Mouse (Mus musculus): ENCODE measurements around the gene Eif4a1. TPM values are rescaled to one million over a fixed set of nuclear protein-coding genes. Genes with fewer than 3 reads are reported as not detected.
A peak's percentile ranks its signal among the peaks of the same experiment; 100 is the strongest.

The Eif4a1 gene
- total and polyA plus RNA-seq, 3 experiments = 1,622 to 2,161 (median 1,728) TPM

DNA sequence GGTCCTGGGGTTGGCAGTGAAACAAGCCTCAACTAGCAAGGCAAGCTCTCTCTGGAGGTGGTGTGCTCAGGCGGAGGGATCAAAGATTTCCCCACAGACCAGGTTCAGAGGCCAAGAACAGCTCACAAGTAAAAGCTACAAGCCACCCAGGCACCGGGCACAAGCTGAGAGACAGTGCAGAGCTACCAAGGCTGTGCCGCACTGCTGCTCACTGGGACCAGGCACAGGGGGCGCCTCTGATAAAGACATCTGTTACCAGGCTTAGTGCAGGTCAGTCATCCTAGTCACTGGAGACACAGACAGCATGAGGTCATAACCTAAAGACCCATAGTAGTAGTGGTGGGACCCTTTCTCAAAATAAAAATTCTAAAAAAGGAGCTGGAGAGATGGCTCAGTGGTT, 44.7 kb upstream of the Eif4a1 start:
- DNase-seq (ENCODE audit: extremely low read depth) = no peak
- H3K36me3 ChIP-seq (replicated peaks in 1 of 2; ENCODE audit: control insufficient read depth in 1 of 2, insufficient read depth in 1 of 2, low read length in 1 of 2) = no peaks in the 10 kb centered on the region
- TF ChIP-seq RAD21 (IDR thresholded peaks at IDR 0.05; ENCODE audit: low read depth, low read length) = no peak
- TF ChIP-seq POLR2AphosphoS2 (IDR thresholded peaks at IDR 0.05; ENCODE audit: low read depth, low read length) = no peak
- TF ChIP-seq MAFK (IDR thresholded peaks at IDR 0.05; ENCODE audit: insufficient replicate concordance, low read length) = no peak
- no peak for TF ChIP-seq MYC (IDR thresholded peaks at IDR 0.05; ENCODE audit: low read depth, low read length)
- TF ChIP-seq NELFE (IDR thresholded peaks at IDR 0.05; ENCODE audit: low read depth, low read length) = no peak
- TF ChIP-seq ZKSCAN1 (IDR thresholded peaks at IDR 0.05; ENCODE audit: borderline replicate concordance, low read depth, low read length) = no peak
- no peak overlapping the region for H3K4me2 ChIP-seq (ENCODE audit: insufficient read depth, low read depth, poor library complexity, severe bottlenecking)
- H3K9ac ChIP-seq (ENCODE audit: insufficient read depth, low read depth) = no peak overlapping the region
- peaks cover 2% of the 10 kb centered on the region for H3K27me3 ChIP-seq (replicated peaks)
- no peak overlapping the region for H3K27ac ChIP-seq (ENCODE audit: insufficient read depth, low read depth)
- no peaks in the 10 kb centered on the region for H3K79me2 ChIP-seq (replicated peaks; ENCODE audit: control insufficient read depth, extremely low read depth, insufficient read depth, poor library complexity, severe bottlenecking)
- no peak overlapping the region for H3K4me3 ChIP-seq (replicated peaks in 1 of 3; ENCODE audit: low read depth in 2 of 3, low read length in 2 of 3, poor library complexity in 1 of 3)
- dilution Hi-C loops (cut with MboI; ENCODE audit: extremely low pct_ligation_motif_present, extremely low pct_unique_long_range_greater_than_20kb, low sequenced_read_pairs) = no loop called here
- in situ Hi-C loops (cut with MboI; ENCODE audit: low pct_ligation_motif_present, low pct_unique_long_range_greater_than_20kb, low sequenced_read_pairs) = no loop called here
- peaks cover 3% of the 10 kb centered on the region for H3K9me3 ChIP-seq (replicated peaks; ENCODE audit: low read length)
- H3K4me1 ChIP-seq (ENCODE audit: control insufficient read depth in 1 of 2, insufficient read depth in 2 of 2) = no peaks in the 10 kb centered on the region

- no peak for TF ChIP-seq MAZ (IDR thresholded peaks at IDR 0.05; ENCODE audit: low read depth, low read length)
- TF ChIP-seq PAX5 (IDR thresholded peaks at IDR 0.05; ENCODE audit: low read length) = no peak
- no peak for TF ChIP-seq CTCF (conservative IDR thresholded peaks at IDR 0.05 in 1 of 2, IDR thresholded peaks at IDR 0.05 in 1 of 2; ENCODE audit: low read depth in 2 of 2, low read length in 2 of 2)
- Histone ChIP-seq H3K4me3 (replicated peaks in 1 of 3; ENCODE audit: low read depth in 2 of 3, low read length in 2 of 3, poor library complexity in 1 of 3) (no peak overlapping the region), H3K9me3 (replicated peaks; ENCODE audit: low read length) (peaks cover 3% of the 10 kb centered on the region), H3K4me2 (ENCODE audit: insufficient read depth, low read depth, poor library complexity, severe bottlenecking) (no peak overlapping the region), H3K79me2 (replicated peaks; ENCODE audit: control insufficient read depth, extremely low read depth, insufficient read depth, poor library complexity, severe bottlenecking) (no peaks in the 10 kb centered on the region), H3K36me3 (replicated peaks in 1 of 2; ENCODE audit: control insufficient read depth in 1 of 2, insufficient read depth in 1 of 2, low read length in 1 of 2) (no peaks in the 10 kb centered on the region), H3K4me1 (ENCODE audit: control insufficient read depth in 1 of 2, insufficient read depth in 2 of 2) (no peaks in the 10 kb centered on the region), H3K9ac (ENCODE audit: insufficient read depth, low read depth) (no peak overlapping the region), H3K27ac (ENCODE audit: insufficient read depth, low read depth) (no peak overlapping the region), H3K27me3 (replicated peaks) (peaks cover 2% of the 10 kb centered on the region)
- dilution Hi-C loops (cut with MboI; ENCODE audit: extremely low pct_ligation_motif_present, extremely low pct_unique_long_range_greater_than_20kb, low sequenced_read_pairs) = no loop called here
- no peak for DNase-seq (ENCODE audit: extremely low read depth)
- in situ Hi-C loops (cut with MboI; ENCODE audit: low pct_ligation_motif_present, low pct_unique_long_range_greater_than_20kb, low sequenced_read_pairs) = no loop called here
These were observed 43.7 kb upstream of the Eif4a1 start for GRCm38 (mm10) chr11:69715929-69716328.

- peaks cover 2% of the 10 kb centered on the region for H3K27me3 ChIP-seq (replicated peaks)
- dilution Hi-C loops (cut with MboI; ENCODE audit: extremely low pct_ligation_motif_present, extremely low pct_unique_long_range_greater_than_20kb, low sequenced_read_pairs) (no loop called here), in situ Hi-C loops (cut with MboI; ENCODE audit: low pct_ligation_motif_present, low pct_unique_long_range_greater_than_20kb, low sequenced_read_pairs) (no loop called here)
- H3K79me2 ChIP-seq (replicated peaks; ENCODE audit: control insufficient read depth, extremely low read depth, insufficient read depth, poor library complexity, severe bottlenecking) = no peaks in the 10 kb centered on the region
- H3K4me3 ChIP-seq (replicated peaks in 1 of 3; ENCODE audit: low read depth in 2 of 3, low read length in 2 of 3, poor library complexity in 1 of 3) = no peak overlapping the region
- peak; percentile 20 for DNase-seq (ENCODE audit: extremely low read depth)
- H3K9me3 ChIP-seq (replicated peaks; ENCODE audit: low read length) = peaks cover 3% of the 10 kb centered on the region
- no peak overlapping the region for H3K9ac ChIP-seq (ENCODE audit: insufficient read depth, low read depth)
- no peaks in the 10 kb centered on the region for H3K4me1 ChIP-seq (ENCODE audit: control insufficient read depth in 1 of 2, insufficient read depth in 2 of 2)
- no peak for TF ChIP-seq RCOR1 (conservative IDR thresholded peaks at IDR 0.05; ENCODE audit: low read depth, low read length)
- no peak for TF ChIP-seq POLR2AphosphoS2 (IDR thresholded peaks at IDR 0.05; ENCODE audit: low read depth, low read length)
- TF ChIP-seq TCF12 (IDR thresholded peaks at IDR 0.05; ENCODE audit: low read depth, low read length) = no peak
- TF ChIP-seq CTCF (conservative IDR thresholded peaks at IDR 0.05 in 1 of 2, IDR thresholded peaks at IDR 0.05 in 1 of 2; ENCODE audit: low read depth in 2 of 2, low read length in 2 of 2) = peak; percentile 62 to 84
- no peak for TF ChIP-seq MYC (IDR thresholded peaks at IDR 0.05; ENCODE audit: low read depth, low read length)
- no peak for TF ChIP-seq E2F4 (IDR thresholded peaks at IDR 0.05; ENCODE audit: insufficient replicate concordance, low read depth, low read length)
- no peak for TF ChIP-seq GABPA (IDR thresholded peaks at IDR 0.05; ENCODE audit: insufficient replicate concordance, low read depth, low read length)
- no peak for TF ChIP-seq JUN (IDR thresholded peaks at IDR 0.05; ENCODE audit: insufficient read depth, low read depth, low read length)
- TF ChIP-seq MAFK (IDR thresholded peaks at IDR 0.05; ENCODE audit: insufficient replicate concordance, low read length) = no peak
- TF ChIP-seq SMC3 (IDR thresholded peaks at IDR 0.05; ENCODE audit: low read depth, low read length) = peak; percentile 34
- TF ChIP-seq SIN3A (IDR thresholded peaks at IDR 0.05; ENCODE audit: low read length) = no peak
- TF ChIP-seq HCFC1 (IDR thresholded peaks at IDR 0.05; ENCODE audit: low read depth, low read length) = no peak
- no peak for TF ChIP-seq ZMIZ1 (IDR thresholded peaks at IDR 0.05; ENCODE audit: low read depth, low read length)
- TF ChIP-seq RAD21 (IDR thresholded peaks at IDR 0.05; ENCODE audit: low read depth, low read length) = peak; percentile 40
- no peak for TF ChIP-seq MAZ (IDR thresholded peaks at IDR 0.05; ENCODE audit: low read depth, low read length)
- no peak for TF ChIP-seq MAX (IDR thresholded peaks at IDR 0.05; ENCODE audit: low read length)
- H3K36me3 ChIP-seq (replicated peaks in 1 of 2; ENCODE audit: control insufficient read depth in 1 of 2, insufficient read depth in 1 of 2, low read length in 1 of 2) = no peaks in the 10 kb centered on the region
- no peak overlapping the region for H3K27ac ChIP-seq (ENCODE audit: insufficient read depth, low read depth)
- H3K4me2 ChIP-seq (ENCODE audit: insufficient read depth, low read depth, poor library complexity, severe bottlenecking) = no peak overlapping the region
These were observed 43.3 kb upstream of the Eif4a1 start for GRCm38 (mm10) chr11:69715482-69715881.

Measured in CH12.LX (cell line).